Mouse (Mus musculus) right cerebral cortex, adult 2 months (tissue): ENCODE results near the gene Rnf187.

Source experiments
- DNase-seq, 2 experiments: peaks; one replicate each; pipeline ENCODE4 v3.0.0; 2021 to 2022; ENCODE audit warnings: low spot score in 2 of 2

Gene Rnf187

DNA sequence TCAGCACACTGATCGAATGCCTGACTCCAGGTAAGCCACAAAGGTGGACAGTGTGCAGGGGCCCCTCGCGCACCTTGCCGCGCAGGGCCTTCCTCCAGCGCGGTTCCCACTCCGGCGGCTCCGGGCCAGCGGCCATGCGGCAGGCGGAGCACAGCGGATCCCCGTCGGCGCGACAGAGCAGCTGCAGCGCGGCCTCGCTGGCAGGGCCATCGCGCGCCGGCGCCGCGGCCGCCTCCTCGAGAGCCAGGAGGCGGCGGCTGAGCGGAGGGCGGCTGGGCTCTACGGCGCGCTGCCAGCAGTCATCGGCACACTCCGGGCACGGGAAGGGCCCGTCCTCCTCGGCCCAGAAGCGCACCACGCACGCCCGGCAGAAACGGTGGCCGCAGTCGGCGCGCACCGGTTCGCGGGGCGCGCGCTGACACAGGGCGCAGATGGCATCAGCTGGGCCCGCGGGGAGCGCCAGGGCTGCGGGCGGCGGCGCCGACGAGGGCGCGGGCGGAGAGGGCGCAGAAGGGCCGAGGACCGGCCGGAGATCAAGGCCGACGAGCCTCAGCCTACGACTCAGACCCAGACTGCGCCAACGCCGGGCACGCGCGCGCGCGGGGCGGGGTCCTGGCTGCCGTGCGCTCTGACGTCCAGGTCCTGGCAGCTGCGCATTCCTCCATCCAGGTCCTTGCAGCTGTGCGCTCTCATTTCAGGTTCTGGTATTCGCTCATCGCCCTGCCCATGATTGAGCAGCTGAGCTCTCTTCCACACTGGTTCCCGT is at the start of gene Rnf187:
TSS of gene Rnf187 (minus strand) at position 595 of the 766 bp plus-strand sequence.
- peak; percentile 91 to 93 for DNase-seq

GRCm38 (mm10) chr11:58985299-58985917 is 46.7 kb upstream of the Rnf187 start:
- DNase-seq = no peak

GRCm38 (mm10) chr11:58984657-58985056 is 45.9 kb upstream of the Rnf187 start:
- DNase-seq = no peak

DNA sequence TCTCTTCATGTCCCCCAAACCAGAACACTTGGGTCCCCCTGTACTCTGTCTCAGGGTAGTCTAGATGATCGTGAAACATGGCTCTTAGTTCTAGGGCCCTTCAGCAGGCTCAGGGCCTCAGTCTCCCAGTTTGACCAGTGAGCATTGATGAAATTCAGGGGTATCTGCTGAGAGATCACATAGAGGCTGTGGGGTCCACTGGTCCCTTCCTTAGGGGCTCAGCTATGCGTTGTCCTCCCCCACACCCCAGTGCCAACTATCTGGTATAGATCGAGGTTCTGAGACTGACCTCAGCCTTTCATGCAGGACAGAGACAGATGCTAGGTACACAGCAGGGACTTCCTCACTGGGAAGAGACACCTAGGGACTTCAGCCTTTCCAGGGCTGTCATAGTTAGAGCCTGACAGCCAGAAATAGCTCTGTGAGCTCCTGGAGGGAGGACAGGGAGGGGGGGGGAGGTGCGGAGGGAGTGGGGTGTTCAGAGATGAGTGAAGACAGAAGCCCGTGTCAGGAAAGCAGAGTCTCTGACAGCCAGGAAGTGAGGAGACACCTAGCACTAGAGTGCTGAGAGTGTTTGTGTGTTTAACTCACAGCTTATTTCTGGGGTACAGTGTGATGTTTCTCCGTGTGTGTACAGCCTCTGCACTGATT is 45.1 kb upstream of the Rnf187 start:
- DNase-seq = no peak

GRCm38 (mm10) chr11:58982471-58983097 is 43.9 kb upstream of the Rnf187 start:
- DNase-seq = no peak

- peak; percentile 72 to 75 for DNase-seq
These were observed 43.1 kb upstream of the Rnf187 start for GRCm38 (mm10) chr11:58981541-58982447.

GRCm38 (mm10) chr11:58980381-58980990 is 41.8 kb upstream of the Rnf187 start:
- no peak for DNase-seq

DNA sequence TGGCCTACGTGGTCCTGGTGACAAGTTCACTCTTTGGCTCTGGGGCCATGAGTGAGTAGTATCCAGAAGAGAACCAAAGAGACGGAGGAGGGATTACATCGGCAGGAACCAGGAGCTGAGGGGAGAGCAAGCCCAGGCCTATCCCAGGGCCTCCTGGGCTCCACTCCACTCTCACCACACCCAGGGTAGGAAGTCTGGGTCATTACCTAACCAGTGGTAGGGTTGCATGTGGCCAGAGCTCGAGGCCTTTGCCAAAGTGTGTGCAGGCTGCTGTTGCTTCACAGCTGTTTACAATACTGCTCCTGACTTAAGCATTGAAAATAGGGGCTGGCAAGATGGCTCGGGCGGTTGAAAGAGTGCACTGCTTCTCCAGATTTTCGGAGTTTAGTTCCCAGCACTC is 40.9 kb upstream of the Rnf187 start:
- no peak for DNase-seq

- DNase-seq = no peak
These were observed 40.5 kb upstream of the Rnf187 start for GRCm38 (mm10) chr11:58979183-58979582.

DNA sequence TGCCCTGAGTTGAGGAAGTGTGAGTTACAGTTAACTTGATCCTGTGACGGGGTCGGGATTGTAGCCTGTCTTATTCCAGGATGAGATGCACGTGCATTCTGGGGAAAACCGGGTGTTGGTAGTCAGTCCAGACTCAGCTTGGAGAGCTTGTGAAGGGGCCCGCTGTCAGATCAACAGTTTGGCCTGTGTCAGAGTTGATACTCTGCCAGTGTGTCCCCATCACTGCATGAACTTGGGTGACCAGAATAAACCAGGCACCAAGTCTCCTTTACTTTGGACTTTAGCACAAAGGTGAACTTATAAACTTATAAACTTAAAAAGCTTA is 40.0 kb upstream of the Rnf187 start:
- no peak for DNase-seq

DNA sequence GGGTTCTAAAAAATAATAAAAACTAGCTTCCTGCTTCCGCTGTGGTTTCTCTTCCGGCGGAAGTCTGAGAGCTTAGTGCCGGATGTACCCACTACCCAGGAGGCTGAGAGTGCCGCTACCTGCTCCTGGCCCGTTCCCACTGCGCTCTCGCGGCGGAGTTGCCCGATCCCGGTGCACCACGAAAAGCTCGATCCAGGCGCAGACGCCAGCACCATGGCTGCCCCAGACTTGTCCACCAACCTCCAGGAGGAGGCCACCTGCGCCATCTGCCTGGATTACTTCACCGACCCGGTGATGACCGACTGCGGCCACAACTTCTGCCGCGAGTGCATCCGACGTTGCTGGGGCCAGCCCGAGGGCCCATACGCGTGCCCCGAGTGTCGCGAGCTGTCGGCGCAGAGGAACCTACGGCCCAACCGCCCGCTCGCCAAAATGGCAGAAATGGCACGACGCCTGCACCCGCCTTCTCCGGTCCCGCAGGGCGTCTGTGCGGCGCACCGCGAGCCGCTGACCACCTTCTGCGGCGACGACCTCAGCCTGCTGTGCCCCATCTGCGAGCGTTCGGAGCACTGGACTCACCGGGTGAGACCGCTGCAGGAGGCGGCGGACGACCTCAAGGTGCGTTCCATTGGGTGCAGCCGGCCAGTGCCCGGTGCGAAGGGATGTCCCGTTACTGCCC is 39.5 kb upstream of the Rnf187 start, which contains the start of gene Trim11:
TSS of gene Trim11 (plus strand) at position 67 of the 679 bp plus-strand sequence.
- peak; percentile 65 to 69 for DNase-seq

DNA sequence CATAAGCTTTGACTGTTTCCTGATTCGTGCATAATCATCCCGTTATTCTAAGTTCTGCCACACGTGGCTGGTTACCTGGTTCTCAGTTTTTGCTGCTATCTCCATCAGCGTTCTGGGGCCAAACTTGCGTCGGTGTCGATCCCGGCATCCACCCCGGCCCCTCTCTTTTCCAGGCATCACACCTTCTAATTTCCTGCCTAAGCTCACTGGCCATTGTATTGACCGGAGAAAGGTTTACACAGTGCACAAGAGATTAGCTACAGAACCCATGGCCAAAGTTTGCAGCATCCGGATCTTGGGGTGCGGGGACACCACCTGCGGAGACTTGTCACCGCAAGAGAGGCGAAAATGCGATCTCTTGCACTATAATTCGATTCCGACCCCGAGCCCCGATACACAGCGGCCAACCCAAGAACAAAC is 38.9 kb upstream of the Rnf187 start:
- no peak for DNase-seq

DNA sequence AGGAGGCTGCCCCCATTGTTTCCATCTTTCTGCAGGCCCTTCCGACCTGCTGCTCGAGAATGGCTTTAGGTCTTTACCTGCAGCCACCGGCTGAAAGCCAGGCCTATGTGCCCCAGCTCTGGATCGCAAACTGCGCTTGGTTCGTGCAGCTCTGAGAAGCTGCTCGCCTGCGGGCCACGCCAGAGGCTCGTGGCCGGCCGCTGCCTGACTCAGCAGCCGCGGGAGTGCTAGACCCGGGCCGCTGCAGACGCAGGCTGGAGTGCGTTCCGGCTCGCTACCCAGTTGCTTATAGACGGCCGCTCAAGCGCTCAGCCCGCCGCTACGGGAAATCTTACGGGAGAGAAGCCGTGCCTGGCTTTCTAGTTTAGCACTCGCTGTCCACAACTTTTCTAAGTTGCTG is 38.4 kb upstream of the Rnf187 start:
- DNase-seq = no peak

DNA sequence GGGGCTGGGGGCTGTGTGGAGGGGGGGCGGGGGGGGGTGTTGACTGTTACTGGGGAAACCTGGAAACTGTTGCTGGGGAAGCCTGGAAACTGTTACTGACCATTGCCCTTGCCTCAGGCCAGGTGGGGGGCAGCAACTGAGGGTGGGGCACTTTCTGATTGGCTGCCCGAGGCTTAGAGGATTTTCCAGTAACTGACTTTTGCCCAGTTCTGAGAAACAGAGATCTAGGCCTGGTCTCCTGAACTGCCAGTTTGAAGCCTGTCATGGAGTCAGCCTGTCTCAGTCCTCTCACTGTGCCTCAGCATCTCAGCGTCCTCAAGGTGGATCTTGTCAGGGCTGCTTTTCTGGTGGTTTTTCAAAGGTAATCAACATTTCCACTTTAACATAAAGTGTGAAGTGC is 35.7 kb upstream of the Rnf187 start:
- no peak for DNase-seq

- no peak for DNase-seq
These were observed 33.1 kb upstream of the Rnf187 start for GRCm38 (mm10) chr11:58971796-58972195.

DNA sequence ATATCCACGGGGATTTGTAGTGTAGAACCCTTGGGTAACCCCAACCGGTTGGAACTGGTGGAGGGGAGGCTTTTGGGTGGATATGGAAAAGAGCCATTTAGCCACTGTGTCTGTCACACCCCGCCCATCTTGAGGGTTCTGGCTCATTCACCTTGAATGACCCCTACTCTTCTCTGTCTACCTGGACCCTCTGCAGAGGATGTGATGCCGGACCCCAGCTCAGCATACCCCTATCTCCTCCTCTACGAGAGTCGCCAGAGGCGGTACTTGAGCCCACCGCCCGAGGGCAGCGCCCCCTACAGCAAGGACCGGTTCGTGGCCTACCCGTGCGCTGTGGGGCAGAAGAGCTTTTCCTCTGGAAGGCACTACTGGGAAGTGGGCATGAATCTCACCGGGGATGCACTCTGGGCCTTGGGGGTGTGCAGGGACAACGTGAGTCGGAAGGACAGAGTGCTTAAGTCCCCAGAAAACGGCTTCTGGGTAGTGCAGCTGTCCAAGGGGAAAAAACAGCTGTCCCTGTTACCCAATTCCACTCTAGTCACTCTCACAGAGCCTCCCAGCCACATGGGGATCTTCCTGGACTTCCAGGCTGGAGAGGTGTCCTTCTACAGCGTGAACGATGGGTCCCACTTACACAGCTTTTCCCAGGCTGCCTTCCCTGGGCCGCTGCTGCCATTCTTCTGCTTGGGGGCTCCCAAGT is 32.3 kb upstream of the Rnf187 start:
- DNase-seq = no peak

DNA sequence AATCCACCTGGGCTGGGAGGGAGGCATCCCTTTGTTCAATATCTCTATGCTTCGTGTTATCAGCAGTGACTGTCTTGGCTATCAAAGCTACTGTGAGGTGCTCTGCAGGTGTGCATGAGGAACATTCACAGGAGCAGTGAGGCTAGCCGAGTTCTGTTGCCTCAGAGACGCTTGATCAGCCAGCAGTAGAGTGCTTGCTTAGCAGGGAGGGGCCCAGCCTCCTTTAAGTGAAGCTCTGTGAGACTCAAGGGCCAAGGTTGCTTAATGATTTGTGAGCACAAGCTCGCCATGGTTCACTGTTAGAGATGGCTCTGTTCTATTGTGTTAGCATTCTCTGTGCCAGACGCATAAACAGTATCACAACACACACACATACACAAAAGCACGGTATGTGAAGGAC is 30.9 kb upstream of the Rnf187 start:
- DNase-seq = no peak

GRCm38 (mm10) chr11:58969027-58969426 is 30.3 kb upstream of the Rnf187 start:
- DNase-seq = no peak

GRCm38 (mm10) chr11:58968551-58968950 is 29.8 kb upstream of the Rnf187 start:
- no peak for DNase-seq

- DNase-seq = no peak
These were observed 28.6 kb upstream of the Rnf187 start for GRCm38 (mm10) chr11:58967346-58967745.
